Mouse (Mus musculus): Measurements from ENCODE around the gene Kcnf1.
"Not testable (repeated sequence)": the region's sequence is repeated elsewhere in the genome, so short reads cannot be mapped to it uniquely, and the experiment has no call there.

Kcnf1 gene

GRCm38 (mm10) chr12:17159549-17159948 is 17.1 kb downstream of the Kcnf1 start:
- in situ Hi-C loops (cut with MboI, MseI), result loop anchor here in 1 of 2 experiments (10.0 kb wide), 1 partner anchor 65 kb away; no protein-coding TSS in a partner anchor

DNA sequence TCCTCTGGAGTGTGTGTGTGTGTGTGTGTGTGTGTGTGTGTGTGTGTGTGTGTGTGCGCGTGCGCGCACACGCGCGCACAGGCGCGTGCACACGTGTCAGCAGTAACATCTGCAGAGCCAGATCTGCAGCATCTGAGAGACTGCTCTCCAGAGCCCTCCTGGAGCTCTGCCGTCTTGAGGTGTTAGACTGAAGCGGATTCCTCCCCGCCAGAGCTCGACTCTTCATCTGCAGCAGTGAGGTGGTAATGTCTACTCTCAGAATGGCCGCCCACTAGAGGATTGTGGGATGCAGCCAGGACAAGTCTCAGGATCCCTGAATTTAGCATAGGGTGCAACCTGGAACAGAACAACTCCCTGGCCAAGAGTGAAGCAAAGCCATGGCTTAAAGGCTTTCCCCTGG is 19.1 kb downstream of the Kcnf1 start:
- in situ Hi-C loops (cut with MboI, MseI), result loop anchor here in 1 of 2 experiments (10.0 kb wide), 1 partner anchor 63 kb away; no protein-coding TSS in a partner anchor

DNA sequence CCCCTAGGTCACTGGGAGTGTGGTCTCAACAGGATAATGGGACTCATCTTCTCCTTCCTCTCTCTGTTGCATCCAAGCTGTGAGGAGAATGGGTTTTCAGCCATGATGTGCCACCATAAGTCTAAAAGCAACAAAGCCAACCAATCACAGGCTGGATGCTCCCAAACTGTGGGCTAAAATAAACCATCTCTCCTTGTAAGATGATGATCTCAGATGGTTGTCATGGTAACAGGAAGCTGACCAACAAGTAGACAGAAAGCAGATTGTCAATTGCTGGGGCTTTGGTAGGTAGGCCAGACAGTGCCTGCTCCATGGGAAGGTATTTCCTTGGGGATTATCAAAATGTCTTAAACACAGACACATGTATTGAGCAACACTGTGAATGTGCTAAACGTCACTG is 20.9 kb downstream of the Kcnf1 start:
- in situ Hi-C loops (cut with MboI, MseI), result loop anchor here in 1 of 2 experiments (10.0 kb wide), 1 partner anchor 61 kb away; no protein-coding TSS in a partner anchor

GRCm38 (mm10) chr12:17152840-17153239 is 23.8 kb downstream of the Kcnf1 start:
- in situ Hi-C loops (cut with MboI, MseI), result loop anchor here in 1 of 2 experiments (10.0 kb wide), 1 partner anchor 58 kb away; no protein-coding TSS in a partner anchor

DNA sequence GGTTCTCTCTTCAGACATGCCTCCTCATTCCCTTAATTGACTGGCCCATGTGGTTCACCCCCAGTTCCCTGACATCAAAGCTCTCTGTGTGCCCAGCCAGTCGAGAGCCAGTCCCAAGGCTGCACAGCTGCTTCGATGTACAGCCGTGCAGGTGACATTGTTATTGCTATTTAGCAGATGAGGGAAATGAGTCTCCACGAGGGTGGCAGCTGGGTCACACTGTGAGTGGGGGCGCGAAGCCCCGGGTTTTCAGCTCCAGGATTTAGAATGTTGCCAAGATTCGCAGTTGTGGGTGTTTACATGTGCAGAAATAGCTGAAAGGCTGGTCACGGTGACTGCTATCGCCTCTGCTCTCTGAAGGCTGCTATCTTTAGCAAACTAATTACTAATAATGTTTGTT is 27.8 kb downstream of the Kcnf1 start:
- in situ Hi-C loops (cut with MboI, MseI), result no loop called here

GRCm38 (mm10) chr12:17141791-17142190 is 34.9 kb downstream of the Kcnf1 start:
- in situ Hi-C loops (cut with MboI, MseI), result no loop called here

- in situ Hi-C loops (cut with MboI, MseI), result no loop called here
Observed at GRCm38 (mm10) chr12:17140436-17140835, 36.3 kb downstream of the Kcnf1 start.

- in situ Hi-C loops (cut with MboI, MseI), result no loop called here
Observed at GRCm38 (mm10) chr12:17134546-17135096, 42.1 kb downstream of the Kcnf1 start.

DNA sequence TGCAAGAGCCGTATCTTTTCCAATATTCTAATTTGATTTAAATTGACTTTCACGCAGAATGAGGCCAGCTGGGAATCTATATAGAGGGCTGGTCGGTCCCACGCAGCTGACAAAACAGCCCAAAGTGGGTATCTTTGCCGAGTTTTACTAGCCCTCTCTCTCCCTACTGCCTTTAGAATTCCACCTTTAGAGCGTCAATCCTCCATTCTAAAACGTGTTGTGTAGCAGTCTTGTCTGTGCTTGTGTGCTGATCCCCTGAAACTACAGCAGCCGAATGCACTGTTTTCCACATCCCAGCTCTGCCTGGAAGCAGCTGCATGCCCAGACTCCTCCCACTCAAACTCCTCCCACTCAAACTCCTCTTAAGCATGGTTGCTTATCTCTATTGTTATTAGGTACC is 44.4 kb downstream of the Kcnf1 start:
- in situ Hi-C loops (cut with MboI, MseI), result no loop called here

DNA sequence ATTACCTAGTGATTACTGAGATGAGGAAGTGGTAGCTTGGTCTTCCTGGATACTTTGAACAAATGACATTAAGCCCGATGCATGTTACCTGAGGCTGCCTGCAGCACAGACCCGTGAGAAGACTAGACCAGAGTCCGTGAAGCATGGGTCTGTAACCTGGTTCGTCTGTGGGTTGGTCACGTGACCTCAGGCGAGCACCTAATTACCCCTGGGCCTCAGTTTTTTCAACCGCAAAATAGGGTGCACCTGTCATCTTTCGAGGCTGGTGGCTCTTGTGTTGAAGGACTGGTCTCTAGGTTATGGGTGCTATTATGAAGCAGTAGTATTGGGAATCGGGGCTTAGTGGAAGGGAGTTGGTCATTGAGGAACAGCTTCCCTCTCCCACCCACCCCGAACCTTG is 45.1 kb downstream of the Kcnf1 start:
- in situ Hi-C loops (cut with MboI, MseI), result no loop called here

- in situ Hi-C loops (cut with MboI, MseI), result not testable (repeated sequence)
Observed at GRCm38 (mm10) chr12:17122881-17123280, 53.8 kb downstream of the Kcnf1 start.
